Mouse (Mus musculus) cerebellum, adult (tissue): ENCODE measurements around the gene Rab42.
"Not testable (repeated sequence)": the region's sequence is repeated elsewhere in the genome, so short reads cannot be mapped to it uniquely, and the experiment has no call there.

Experiments
- ATAC-seq: cut with Nextera tagmentation; 2 replicates; pipeline ENCODE4 v1.9.2; 2017; ENCODE audit warnings: mild to moderate bottlenecking, moderate library complexity, mixed read lengths; ENCODE audit not compliant: insufficient number of reproducible peaks, low FRiP score, low TSS enrichment

Gene Rab42

DNA sequence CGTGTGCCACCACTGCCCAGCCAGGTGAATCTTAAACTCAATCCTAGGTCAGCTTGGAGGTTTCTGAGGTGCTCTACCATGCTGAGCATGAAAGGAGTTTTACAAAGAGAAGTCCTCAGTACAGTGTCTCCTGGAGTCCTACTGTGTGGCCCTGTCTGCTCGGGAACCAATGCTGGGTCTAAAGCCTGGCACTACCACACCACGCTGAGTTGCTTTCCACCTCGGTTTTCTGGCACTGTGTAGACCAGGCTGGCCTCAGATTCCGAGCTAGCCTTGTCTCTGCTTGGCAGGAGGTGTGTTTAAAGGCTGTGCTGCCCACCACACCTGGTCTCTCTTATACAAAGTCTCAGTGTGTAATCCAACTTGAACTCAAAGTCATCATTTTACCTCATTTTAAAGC, 9.4 kb upstream of the Rab42 start:
- no peak for ATAC-seq

DNA sequence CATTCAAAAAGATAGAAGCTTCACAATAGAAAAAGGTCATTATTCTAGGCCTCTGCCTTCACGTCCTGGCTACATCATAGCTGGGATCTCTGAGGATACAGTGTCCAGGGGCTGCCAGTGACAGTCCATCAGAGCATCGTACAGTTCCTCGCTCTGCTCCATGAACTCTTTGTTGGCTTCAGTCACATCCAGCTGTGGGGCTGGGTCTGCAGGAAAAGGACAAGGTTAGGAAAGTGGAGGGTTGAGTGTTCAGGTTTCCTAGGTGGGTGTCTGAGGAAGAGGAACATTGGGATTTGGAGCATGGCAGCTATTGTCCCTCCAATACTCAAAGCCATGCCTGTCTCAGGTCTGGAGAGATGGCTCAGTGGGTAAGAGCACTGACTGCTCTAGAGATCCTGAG, 8.6 kb upstream of the Rab42 start:
- ATAC-seq, result no peak

DNA sequence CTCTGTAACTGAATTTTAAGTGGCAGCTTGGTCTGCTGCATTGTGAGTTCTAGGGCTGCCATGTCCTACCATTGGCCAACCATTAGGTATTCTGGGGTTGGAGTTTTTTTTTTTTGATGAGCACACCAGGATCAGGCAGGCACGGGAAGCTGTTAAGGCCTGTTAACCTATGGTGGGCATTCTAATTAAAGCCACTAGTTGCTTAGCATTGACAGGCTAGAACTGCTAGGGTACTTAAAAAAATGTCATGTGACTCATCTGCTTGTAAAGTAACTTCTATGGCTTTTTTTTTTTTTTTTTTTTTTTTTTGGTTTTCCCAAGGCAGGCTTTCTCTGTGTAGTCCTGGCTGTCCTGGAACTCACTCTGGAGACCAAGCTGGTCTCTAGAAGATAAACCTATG, 8.0 kb upstream of the Rab42 start:
- no peak for ATAC-seq

DNA sequence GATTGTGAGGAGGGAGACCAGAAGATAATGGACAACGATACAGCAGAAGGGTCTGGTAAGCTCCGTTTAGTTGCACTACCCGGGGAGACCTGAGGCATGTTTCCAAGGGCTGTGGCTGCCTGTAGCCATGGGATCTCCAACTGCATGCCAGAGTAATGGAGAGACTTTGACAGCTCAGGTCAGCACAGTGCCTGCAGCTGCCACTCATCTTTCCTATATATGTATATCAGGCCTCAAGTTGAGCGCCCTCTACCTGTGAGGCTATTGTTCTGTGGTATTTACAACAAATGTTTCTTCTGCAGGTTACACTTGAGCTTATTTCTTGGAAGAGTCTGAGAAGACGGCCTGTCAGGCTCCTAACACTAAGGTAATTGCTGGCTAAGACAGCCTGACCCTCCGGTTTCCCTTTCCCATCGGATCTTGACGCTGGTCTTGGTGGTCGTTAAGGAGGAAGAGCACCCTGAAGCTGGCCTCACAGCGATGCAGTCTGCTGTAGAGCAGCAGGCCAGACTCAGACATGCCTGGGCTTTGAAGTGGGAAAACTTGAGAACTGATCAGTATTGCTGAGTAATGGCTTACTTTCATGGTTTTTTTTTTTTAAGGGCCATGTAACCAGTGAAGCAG, 6.8 kb upstream of the Rab42 start:
- no peak for ATAC-seq

DNA sequence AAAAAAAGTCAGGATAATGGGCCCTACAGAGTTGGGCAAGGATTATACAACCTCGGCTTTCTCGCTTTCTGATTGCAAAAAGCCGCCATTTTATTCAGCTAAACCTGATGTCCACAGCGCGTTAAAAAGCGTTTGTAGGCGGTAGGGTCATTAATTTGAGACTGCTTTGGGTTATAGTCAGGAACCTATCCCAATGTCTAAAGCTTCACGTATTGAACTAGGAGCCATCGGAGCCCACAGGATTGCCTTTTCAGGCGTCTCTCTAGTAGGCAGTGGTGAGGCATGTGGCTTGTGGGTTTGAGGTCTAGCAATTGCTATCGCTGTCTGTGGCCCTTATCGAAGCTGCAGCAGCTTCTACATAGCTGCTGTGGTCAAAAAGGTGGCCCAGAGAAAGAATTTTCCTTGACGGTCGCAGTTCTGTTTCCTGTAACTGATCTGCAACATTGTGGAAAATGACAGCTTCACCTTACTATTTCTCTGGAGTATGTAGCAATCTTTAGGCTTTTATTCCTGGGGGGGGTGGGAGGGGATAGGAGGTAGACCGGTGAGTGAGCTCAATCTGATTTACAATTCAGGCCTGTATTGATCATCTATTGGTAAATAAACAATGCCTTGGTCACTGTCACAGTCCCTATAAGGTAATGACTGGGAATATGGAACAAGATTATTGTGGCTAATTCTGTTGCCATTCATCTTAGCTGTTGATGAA, 6.1 kb upstream of the Rab42 start:
- ATAC-seq, result no peak

DNA sequence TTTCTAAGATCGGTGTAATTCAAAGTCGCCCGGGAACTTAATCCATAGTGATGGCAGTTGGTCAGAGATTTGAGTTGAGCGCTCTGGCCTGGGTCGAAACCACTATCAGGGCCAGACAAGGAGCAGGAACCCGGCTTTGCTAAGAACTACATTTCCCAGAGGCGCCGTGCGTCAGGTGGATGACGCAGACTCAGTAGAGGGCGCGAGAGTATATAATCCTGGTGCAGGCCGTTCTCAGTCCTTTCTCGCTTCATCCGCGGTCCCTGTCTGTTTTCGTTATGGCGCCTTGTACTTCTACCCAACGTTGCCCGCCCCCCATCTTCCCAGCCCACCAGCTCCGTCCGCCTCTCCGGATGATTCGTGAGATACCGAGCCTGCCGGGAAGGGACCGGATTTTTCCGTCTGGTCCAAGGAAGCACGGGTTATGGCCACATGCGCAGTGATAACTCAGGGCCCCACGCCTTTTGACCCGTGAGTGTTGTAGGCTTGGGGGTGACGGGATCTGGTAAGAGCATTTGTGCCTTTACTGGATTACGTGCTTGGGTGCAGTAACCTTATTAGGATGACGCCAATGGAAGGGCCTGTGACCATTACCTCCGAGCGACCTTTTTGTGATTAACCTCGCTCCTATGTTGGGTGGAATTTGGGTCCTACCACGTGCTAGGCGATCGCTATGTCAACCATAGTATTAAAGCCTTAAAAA, 5.4 kb upstream of the Rab42 start:
- peak; percentile 99 for ATAC-seq

DNA sequence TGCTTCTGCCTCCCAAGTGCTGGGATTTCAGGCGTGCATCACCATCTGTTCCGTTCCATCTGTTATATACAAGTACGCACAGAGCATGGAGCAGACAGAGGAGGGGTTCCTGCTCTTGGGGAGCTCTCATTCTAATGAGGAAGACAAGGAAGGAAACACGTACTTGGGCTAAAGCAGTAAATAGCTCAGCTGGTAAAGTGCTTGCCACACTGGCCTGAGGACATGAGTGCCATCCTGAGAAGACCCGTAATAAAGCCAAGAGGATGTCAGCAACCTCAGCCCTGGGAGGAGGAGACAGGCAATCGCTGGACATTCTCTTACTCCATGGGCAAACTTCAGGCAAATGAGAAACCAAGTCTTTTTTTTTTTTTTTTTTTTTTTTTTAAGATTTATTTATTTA, 2.8 kb upstream of the Rab42 start:
- ATAC-seq, result no peak

DNA sequence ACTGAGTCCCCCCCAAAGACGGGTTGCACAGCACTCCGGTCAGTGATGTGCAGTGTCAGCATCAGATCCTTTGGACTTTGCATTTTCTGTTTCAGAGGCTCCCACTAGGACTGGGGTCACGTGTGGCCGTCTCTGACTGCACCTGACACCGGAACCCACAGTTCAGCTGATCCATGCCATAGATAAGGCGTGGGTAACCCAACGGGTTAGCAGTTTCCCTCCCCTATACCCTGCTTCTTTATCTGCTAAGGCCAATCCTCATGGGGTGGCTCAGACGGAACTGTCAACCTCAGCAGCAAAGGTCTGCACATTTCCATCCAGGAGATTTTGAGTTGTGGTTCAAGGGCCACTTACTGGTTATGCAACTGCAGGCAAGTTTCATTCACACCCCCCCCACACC, 2.1 kb upstream of the Rab42 start:
- no peak for ATAC-seq

DNA sequence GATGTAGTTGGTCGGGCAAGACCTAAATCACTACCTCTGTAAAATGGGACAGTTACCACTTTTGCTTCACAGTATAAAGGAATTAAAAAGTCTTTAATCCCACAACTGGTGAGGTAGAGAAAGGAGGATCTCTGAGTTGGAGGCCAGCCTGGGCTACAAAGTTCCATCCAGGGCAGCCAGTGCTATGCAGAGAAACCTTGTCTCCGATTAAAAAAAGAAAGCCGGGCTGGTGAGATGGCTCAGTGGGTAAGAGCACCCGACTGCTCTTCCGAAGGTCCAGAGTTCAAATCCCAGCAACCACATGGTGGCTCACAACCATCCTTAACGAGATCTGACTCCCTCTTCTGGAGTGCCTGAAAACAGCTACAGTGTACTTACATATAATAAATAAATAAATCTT, 299 bp upstream of the Rab42 start:
- ATAC-seq, result not testable (repeated sequence)

DNA sequence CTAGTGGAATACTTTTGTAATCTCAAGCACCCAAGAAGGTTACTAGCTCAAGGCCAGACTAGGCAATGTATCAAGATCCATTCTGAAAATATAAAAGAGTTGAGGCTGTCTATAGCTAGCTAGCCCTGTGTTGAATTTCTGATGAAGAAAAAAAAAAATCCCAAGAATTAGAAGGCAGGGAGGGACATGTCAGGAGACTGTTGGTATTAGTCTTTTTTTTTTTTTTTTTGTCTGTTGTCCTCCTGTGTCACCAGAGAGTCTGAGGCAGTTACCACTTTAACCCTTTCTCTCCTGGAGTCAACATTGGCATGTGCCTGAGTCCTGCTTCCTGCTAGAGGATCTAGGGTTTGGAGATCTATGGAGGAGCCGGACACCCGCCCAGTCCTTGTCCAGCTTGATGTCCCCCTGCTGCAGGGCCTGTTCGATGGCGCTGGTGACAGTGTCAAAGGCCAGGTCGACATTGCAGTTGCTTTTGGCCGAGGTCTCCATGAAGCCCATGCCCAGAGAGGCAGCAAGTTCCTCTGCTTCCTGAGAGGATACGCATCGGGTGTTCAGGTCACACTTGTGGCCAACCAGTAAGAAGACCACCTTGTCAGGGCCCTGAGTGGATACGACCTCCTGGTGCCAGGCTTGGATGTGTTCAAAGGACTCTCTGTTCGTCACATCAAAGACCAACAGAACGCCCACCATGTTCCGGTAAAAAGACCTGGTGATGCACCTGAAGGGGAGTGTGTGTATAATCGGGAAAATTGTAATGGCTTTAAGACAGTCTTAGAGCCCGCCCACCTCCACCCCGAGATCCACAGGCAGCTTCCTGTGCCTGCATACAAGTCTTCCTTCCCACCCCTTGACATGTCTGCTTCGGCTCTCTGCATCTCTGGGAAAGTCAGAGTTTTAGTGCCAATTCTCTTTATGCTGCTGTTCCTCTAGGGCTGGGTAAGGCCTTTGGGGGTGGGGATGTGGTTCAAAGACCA, 933 bp downstream of the Rab42 start:
- ATAC-seq, result no peak

DNA sequence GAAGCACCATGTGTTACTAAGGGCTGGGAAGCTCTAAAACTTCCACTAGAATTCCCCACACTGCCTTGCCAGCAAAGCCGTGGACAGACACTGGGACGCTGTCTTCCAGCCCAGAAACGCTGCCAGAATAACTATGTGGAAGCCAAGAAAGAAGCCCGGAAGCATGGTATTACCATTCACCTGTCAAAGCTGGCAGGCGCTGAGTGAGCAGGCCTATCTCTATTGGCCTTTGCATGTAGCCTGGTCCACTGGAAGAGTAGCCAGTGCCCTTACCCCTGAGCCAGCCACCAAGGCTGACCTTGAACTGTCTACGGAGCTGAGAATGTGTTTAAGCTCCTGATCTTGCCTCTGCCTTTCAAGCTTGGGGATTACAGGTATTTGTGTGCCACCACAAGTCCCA, 1.7 kb downstream of the Rab42 start:
- no peak for ATAC-seq

DNA sequence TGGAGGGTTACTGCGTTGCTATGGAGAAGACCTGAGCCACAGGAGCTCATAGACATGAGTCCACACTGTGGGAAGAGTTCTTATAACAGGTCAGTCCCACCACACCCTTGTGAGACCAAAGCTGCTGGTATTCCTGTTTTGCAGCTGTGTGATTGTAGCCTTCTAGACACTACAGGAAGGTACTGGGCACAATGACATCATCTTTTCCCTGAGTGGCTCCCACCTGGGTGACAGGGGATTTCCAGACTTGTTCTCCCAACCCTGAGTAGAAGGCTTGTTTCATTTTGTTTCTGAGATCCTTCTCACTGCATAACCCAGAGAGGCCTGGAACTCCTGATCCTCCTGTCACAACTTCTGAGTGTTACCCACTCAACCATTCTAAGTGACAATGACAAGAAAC, 3.3 kb downstream of the Rab42 start:
- ATAC-seq, result no peak

DNA sequence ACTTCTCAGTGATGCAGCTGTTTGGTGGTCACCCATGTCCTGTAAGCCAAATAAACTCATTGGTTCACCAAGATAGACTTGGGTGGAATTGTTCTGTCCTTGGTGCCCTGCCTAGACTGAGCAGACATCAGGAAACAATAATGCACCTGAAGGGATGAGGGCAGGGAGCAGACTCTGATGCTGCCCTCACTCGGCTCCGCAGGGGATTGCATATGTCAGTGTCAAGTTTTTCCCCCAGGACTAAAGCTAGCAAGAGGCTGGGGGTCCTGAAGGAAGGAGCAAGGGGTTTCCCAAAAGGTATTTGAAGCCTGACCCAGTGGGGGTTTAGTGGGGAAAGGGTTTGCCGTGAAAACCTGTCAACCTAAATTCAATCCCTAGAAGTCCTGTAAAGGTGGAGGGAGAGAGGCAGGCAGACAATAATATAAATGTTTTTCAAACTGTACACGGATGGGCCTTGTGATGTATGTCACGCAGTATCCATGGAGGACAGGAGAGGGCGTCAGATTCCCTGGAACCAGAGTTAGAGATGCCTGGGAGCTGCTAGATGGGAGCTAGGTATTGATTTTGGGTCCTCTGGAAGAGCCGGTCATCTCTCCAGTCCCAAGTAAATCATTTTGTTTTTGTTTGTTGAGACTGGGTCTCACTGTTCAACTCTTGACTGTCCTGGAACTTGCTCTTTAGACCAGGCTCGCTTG, 7.3 kb downstream of the Rab42 start:
- no peak for ATAC-seq

DNA sequence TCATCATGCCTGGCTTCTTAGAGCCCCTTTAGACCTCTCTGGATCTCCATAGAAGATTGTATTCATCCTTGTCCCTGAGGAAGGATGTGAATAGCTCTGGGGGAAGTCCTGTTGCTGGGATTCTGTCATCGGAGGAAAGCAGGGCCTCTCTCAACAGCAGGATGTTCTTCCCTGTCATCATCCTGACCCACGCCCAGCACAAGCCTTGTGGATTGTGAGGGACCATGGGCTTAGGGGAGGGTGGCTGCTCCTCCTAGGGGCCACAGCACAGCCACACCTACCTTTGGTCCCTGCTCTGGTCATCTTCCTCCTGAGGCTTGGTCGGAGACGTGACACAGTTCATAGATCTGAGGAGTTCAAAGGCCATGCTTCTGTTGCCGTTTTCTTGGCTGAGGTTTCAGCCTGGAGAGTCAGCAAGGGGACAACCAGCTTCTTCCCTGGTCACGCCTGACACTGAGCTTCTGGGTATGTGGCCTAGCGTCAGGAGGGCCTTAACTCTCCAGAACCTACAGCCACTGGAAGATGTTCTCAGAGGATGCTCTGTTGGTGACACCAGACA, 9.4 kb downstream of the Rab42 start:
- no peak for ATAC-seq

DNA sequence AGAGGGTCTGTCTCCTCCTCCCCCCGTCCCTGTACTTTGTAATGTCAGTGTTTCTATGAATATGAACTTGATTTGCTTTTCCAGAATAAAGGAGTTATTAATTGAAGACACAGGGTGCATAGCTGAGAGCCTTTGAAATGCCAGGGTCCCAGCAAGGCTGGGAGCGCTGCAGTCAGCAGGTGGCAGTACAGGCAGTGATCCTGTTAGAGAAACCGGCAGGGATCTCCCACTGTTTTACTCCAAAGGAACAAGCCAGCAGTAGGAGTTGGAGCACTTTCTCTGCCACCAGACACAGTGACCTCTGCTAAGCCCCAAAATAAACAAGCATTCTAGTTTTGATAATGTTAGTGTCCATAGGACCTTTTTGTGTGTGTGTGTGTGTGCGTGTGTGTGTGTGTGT, 10.2 kb downstream of the Rab42 start:
- ATAC-seq, result no peak

DNA sequence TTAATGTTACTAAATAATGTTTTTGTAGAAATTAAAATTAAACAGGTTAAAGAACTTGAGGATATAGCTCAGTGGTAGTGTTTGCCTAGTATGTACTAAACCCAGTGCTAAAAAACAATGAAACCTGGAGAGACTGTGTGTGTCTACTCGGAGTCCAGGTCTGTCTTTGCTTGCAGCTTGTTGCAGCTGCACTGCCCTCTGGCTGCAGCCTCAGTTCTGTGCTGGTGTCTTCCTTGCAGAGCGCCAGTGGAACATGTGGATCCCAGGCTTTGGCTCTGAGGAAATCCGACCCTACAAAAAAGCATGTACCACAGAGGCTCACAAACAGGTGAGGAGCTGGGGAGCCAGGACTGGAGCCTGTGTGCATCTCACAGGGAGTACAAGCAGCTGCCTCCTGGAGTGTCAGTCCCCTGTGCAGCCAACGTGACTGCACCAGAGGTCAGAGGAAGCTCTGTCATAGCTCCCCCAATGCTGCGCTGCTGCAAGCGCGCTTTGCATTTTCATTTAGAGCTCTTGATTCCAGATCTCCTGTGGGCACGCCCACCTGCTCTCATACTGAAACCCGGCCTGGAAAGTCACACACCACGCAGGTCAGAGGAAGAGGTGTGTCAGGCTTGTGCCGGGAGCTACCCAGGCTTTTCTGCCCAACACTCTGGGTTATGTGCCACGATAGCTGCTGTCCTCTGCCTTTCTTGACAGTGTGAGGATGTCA, 11.4 kb downstream of the Rab42 start:
- ATAC-seq, result no peak

DNA sequence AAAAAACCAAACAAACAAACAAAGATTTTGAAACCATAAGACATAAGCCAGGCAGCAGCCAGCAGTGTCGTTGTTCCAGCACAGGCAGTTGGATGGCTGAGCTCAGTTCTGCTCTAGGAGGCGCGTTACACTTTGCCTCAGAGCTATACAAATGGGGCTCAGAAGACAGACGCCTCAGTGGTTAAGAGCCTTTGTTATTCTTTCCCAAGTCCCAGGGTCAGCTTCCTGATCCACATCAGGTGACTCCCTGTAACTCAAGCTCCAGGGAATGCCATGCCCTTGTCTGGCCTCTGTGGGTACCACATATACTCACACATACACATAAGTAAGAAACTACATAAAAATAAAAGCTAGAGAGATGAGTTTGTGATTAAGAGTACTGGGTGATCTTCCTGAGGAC, 12.1 kb downstream of the Rab42 start:
- no peak for ATAC-seq

DNA sequence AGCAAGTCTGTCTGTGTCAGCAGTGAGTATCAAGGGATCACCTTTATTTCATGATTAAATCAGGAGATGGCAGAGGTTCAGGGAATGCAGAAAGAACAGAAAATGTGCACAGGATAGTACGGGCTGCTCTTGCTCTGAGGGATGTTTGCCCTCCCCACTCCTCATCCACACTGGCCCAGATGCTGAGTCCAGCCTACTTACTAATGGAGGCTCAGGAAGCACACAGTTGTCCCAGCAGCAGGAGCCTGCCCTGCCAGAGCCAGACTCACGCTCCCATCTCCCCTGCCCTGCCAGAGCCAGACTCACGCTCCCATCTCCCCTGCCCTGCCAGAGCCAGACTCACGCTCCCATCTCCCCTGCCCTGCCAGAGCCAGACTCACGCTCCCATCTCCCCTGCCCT, 14.3 kb downstream of the Rab42 start:
- ATAC-seq, result not testable (repeated sequence)

DNA sequence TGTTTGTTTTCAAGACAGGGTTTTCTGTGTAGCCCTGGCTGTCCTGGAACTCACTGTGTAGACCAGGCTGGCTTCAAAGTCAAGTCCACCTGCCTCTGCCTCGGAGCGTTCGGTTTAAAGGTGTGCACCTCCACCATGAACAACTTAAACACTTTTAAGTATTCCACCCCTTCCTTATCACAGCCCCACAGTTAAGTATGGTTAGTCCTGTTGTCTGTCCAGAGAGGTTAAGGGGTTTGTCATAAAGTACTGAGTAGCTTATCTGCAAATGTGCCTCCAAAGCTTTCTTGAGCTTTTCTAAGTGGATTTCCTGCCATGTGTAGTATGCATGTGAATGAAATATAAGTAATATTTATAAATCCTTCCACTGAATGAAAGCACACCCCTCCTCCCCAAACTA, 27.2 kb downstream of the Rab42 start:
- ATAC-seq, result no peak
